Mouse (Mus musculus): ENCODE results near the gene Lrp1. TPM values are rescaled to one million over a fixed set of nuclear protein-coding genes. Genes with fewer than 3 reads are reported as not detected.

Lrp1 gene
- 96.5 TPM for polyA plus RNA-seq (2014; fragmentation: Illumina TruSeq; extraction: RNeasy Lipid Tissue Mini Kit (QIAGEN cat#74804); ENCODE audit: insufficient read depth, low read depth, low replicate concordance)

GRCm38 (mm10) chr10:127620406-127621190 is at the start of gene Lrp1:
Gene Lrp1 (minus strand): TSS chr10:127621148.

GRCm38 (mm10) chr10:127668093-127669050 is 47.4 kb upstream of the Lrp1 start, which contains the start of gene Nab2:
Gene Nab2 (minus strand): TSS chr10:127668568.

GRCm38 (mm10) chr10:127666501-127667268 is 45.7 kb upstream of the Lrp1 start, which contains the start of gene Nemp1:
Gene Nemp1 (plus strand): TSS chr10:127666901.

GRCm38 (mm10) chr10:127642772-127643552 is 22.0 kb upstream of the Lrp1 start, which contains the start of gene Stat6:
Gene Stat6 (plus strand): TSS chr10:127642986.

GRCm38 (mm10) chr10:127534036-127534928 is 86.7 kb downstream of the Lrp1 start, which contains the start of gene Nxph4:
Gene Nxph4 (minus strand): TSS chr10:127534559.

DNA sequence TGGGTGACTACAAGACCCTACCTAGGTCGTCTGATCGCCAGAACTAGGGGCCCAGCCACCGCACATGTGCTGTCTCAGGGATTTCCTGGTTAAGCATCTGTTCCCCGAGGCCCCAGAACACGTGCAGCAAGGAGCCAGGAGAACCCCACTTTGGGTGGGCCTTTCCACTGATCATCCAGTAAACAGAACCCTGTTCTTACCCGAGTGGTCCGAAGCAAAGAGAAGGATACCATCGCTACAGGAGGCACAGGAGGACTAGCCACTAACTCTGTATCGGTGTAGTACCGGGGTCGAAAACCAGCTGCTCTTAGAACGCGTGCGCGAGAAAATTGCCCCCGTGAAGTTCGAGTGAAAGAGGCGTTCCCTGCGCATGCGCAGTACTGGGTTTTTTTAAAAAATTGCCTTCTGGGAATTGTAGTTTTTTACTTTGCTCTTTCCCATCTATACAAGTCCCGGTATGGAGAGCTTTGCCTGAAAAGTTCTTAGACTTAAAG is 98.8 kb downstream of the Lrp1 start, which contains the start of gene Shmt2:
Gene Shmt2 (minus strand): TSS at position 357 of the 494 bp plus-strand sequence.

GRCm38 (mm10) chr10:127514764-127515163 is 106.2 kb downstream of the Lrp1 start, which contains the start of gene Ndufa4l2:
Gene Ndufa4l2 (plus strand): TSS chr10:127514967.

GRCm38 (mm10) chr10:127500894-127501893 is 119.8 kb downstream of the Lrp1 start, which contains the start of gene Stac3:
Gene Stac3 (plus strand): TSS chr10:127501686.

Other genes starting within 250 kb of the Lrp1 start
- gene R3hdm2, start 240.8 kb downstream of the Lrp1 start, polyA plus RNA-seq (2014; fragmentation: Illumina TruSeq; extraction: RNeasy Lipid Tissue Mini Kit (QIAGEN cat#74804); ENCODE audit: insufficient read depth, low read depth, low replicate concordance), result 36.0 TPM
- 0.55 TPM for gene Stac3, start 119.5 kb downstream of the Lrp1 start, polyA plus RNA-seq (2014; fragmentation: Illumina TruSeq; extraction: RNeasy Lipid Tissue Mini Kit (QIAGEN cat#74804); ENCODE audit: insufficient read depth, low read depth, low replicate concordance)
- 63.4 TPM for gene Ndufa4l2, start 106.2 kb downstream of the Lrp1 start, polyA plus RNA-seq (2014; fragmentation: Illumina TruSeq; extraction: RNeasy Lipid Tissue Mini Kit (QIAGEN cat#74804); ENCODE audit: insufficient read depth, low read depth, low replicate concordance)
- gene Shmt2, start 98.7 kb downstream of the Lrp1 start, polyA plus RNA-seq (2014; fragmentation: Illumina TruSeq; extraction: RNeasy Lipid Tissue Mini Kit (QIAGEN cat#74804); ENCODE audit: insufficient read depth, low read depth, low replicate concordance), result 14.9 TPM
- gene Nxph4, start 86.6 kb downstream of the Lrp1 start, polyA plus RNA-seq (2014; fragmentation: Illumina TruSeq; extraction: RNeasy Lipid Tissue Mini Kit (QIAGEN cat#74804); ENCODE audit: insufficient read depth, low read depth, low replicate concordance), result 0.18 TPM
- 41.9 TPM for gene Stat6, start 21.8 kb upstream of the Lrp1 start, polyA plus RNA-seq (2014; fragmentation: Illumina TruSeq; extraction: RNeasy Lipid Tissue Mini Kit (QIAGEN cat#74804); ENCODE audit: insufficient read depth, low read depth, low replicate concordance)
- 5.7 TPM for gene Nemp1, start 45.8 kb upstream of the Lrp1 start, polyA plus RNA-seq (2014; fragmentation: Illumina TruSeq; extraction: RNeasy Lipid Tissue Mini Kit (QIAGEN cat#74804); ENCODE audit: insufficient read depth, low read depth, low replicate concordance)
- gene Nab2, start 47.4 kb upstream of the Lrp1 start, polyA plus RNA-seq (2014; fragmentation: Illumina TruSeq; extraction: RNeasy Lipid Tissue Mini Kit (QIAGEN cat#74804); ENCODE audit: insufficient read depth, low read depth, low replicate concordance), result 16.0 TPM
- gene Myo1a, start 84.0 kb upstream of the Lrp1 start, polyA plus RNA-seq (2014; fragmentation: Illumina TruSeq; extraction: RNeasy Lipid Tissue Mini Kit (QIAGEN cat#74804); ENCODE audit: insufficient read depth, low read depth, low replicate concordance), result 0.15 TPM
- gene Tac2, start 103.3 kb upstream of the Lrp1 start, polyA plus RNA-seq (2014; fragmentation: Illumina TruSeq; extraction: RNeasy Lipid Tissue Mini Kit (QIAGEN cat#74804); ENCODE audit: insufficient read depth, low read depth, low replicate concordance), result not detected
- 3.3 TPM for gene Zbtb39, start 118.4 kb upstream of the Lrp1 start, polyA plus RNA-seq (2014; fragmentation: Illumina TruSeq; extraction: RNeasy Lipid Tissue Mini Kit (QIAGEN cat#74804); ENCODE audit: insufficient read depth, low read depth, low replicate concordance)
- 12.8 TPM for gene Gpr182, start 130.6 kb upstream of the Lrp1 start, polyA plus RNA-seq (2014; fragmentation: Illumina TruSeq; extraction: RNeasy Lipid Tissue Mini Kit (QIAGEN cat#74804); ENCODE audit: insufficient read depth, low read depth, low replicate concordance)
- gene Rdh1, start 138.6 kb upstream of the Lrp1 start, polyA plus RNA-seq (2014; fragmentation: Illumina TruSeq; extraction: RNeasy Lipid Tissue Mini Kit (QIAGEN cat#74804); ENCODE audit: insufficient read depth, low read depth, low replicate concordance), result not detected
- not detected for gene Rdh16f1, start 138.6 kb upstream of the Lrp1 start, polyA plus RNA-seq (2014; fragmentation: Illumina TruSeq; extraction: RNeasy Lipid Tissue Mini Kit (QIAGEN cat#74804); ENCODE audit: insufficient read depth, low read depth, low replicate concordance)
- gene Rdh9, start 155.2 kb upstream of the Lrp1 start, polyA plus RNA-seq (2014; fragmentation: Illumina TruSeq; extraction: RNeasy Lipid Tissue Mini Kit (QIAGEN cat#74804); ENCODE audit: insufficient read depth, low read depth, low replicate concordance), result 0.19 TPM
- gene Rdh16, start 180.0 kb upstream of the Lrp1 start, polyA plus RNA-seq (2014; fragmentation: Illumina TruSeq; extraction: RNeasy Lipid Tissue Mini Kit (QIAGEN cat#74804); ENCODE audit: insufficient read depth, low read depth, low replicate concordance), result not detected
- not detected for gene Rdh19, start 228.8 kb upstream of the Lrp1 start, polyA plus RNA-seq (2014; fragmentation: Illumina TruSeq; extraction: RNeasy Lipid Tissue Mini Kit (QIAGEN cat#74804); ENCODE audit: insufficient read depth, low read depth, low replicate concordance)
- not detected for gene Rdh16f2, start 245.3 kb upstream of the Lrp1 start, polyA plus RNA-seq (2014; fragmentation: Illumina TruSeq; extraction: RNeasy Lipid Tissue Mini Kit (QIAGEN cat#74804); ENCODE audit: insufficient read depth, low read depth, low replicate concordance)